ENCODE assay signal across 10 mouse cellular contexts in genomic region chr17:11230604-11231395, GRCm38 (mm10).
DNase-seq lines count a peak whose midpoint lies in the region; ATAC-seq and TF ChIP-seq lines count a peak whose summit lies in the region.
"Had no signal": no experiment of that assay in that cellular context is flagged by ENCODE, and none has a peak within 500 bp of the region (broad histone marks: within the 10 kb centered on the region; RNA-seq: fewer than 3 reads in every experiment).

No protein-coding gene starts in this region.

- H3K36me3 ChIP-seq in midbrain, embryonic 10.5 days: no peaks in the 10 kb centered on the region
- no peaks in the 10 kb centered on the region for H3K36me3 ChIP-seq in midbrain, postnatal 0 days (ENCODE audit: insufficient read depth, low read length)
- H3K36me3 ChIP-seq in forebrain, embryonic 10.5 days (replicated peaks): no peaks in the 10 kb centered on the region
- no peaks in the 10 kb centered on the region for H3K36me3 ChIP-seq in hindbrain, embryonic 13.5 days
- no peaks in the 10 kb centered on the region for H3K36me3 ChIP-seq in neural tube, embryonic 14.5 days (ENCODE audit: control insufficient read depth, insufficient read depth, low read length)
- H3K36me3 ChIP-seq: G1E had no signal

- H3K4me3 ChIP-seq in midbrain, embryonic 10.5 days: no peak overlapping the region
- no peak overlapping the region for H3K4me3 ChIP-seq in midbrain, postnatal 0 days (ENCODE audit: low read depth, low read length)
- peak overlapping the region; percentile 23; the same call in 1 of the 2 replicates for H3K4me3 ChIP-seq in forebrain, embryonic 10.5 days
- H3K4me3 ChIP-seq in hindbrain, embryonic 13.5 days: no peak overlapping the region
- H3K4me3 ChIP-seq in neural tube, embryonic 14.5 days (ENCODE audit: low read depth, low read length): no peak overlapping the region

- peak; percentile 16 for DNase-seq in midbrain, embryonic 10.5 days (ENCODE audit: low spot score)
- DNase-seq in midbrain, postnatal 0 days (ENCODE audit: low spot score): no peak
- peak; percentile 35 for DNase-seq in forebrain, embryonic 10.5 days (ENCODE audit: extremely low spot score, low spot score)
- no peak for DNase-seq in right cerebral cortex, postnatal 25 days
- no peak for DNase-seq in right cerebral cortex, postnatal 14 days
- DNase-seq: adrenal gland, postnatal 25 days; cerebellum, adult 9-10 months had no signal

- no peak for TF ChIP-seq CTCF in midbrain, postnatal 0 days (IDR thresholded peaks at IDR 0.05)

- H3K27me3 ChIP-seq in midbrain, embryonic 10.5 days (ENCODE audit: low read depth, poor library complexity, severe bottlenecking): no peaks in the 10 kb centered on the region
- no peaks in the 10 kb centered on the region for H3K27me3 ChIP-seq in midbrain, postnatal 0 days (ENCODE audit: insufficient read depth, low read length)
- H3K27me3 ChIP-seq in forebrain, embryonic 10.5 days (ENCODE audit: poor library complexity, severe bottlenecking): no peaks in the 10 kb centered on the region
- no peaks in the 10 kb centered on the region for H3K27me3 ChIP-seq in hindbrain, embryonic 13.5 days
- no peaks in the 10 kb centered on the region for H3K27me3 ChIP-seq in neural tube, embryonic 14.5 days (ENCODE audit: control insufficient read depth, insufficient read depth, low read length)

- H3K27ac ChIP-seq in midbrain, embryonic 10.5 days (replicated peaks): no peak overlapping the region
- no peak overlapping the region for H3K27ac ChIP-seq in midbrain, postnatal 0 days (ENCODE audit: low read depth, low read length)
- peak overlapping the region; percentile 52; the same call in 1 of the 2 replicates for H3K27ac ChIP-seq in forebrain, embryonic 10.5 days
- no peak overlapping the region for H3K27ac ChIP-seq in hindbrain, embryonic 13.5 days
- H3K27ac ChIP-seq in neural tube, embryonic 14.5 days (ENCODE audit: low read depth, low read length): no peak overlapping the region

- no peak overlapping the region for H3K9ac ChIP-seq in midbrain, postnatal 0 days (replicated peaks; ENCODE audit: low read length, poor library complexity, severe bottlenecking)
- no peak overlapping the region for H3K9ac ChIP-seq in hindbrain, embryonic 13.5 days
- no peak overlapping the region for H3K9ac ChIP-seq in neural tube, embryonic 14.5 days (replicated peaks; ENCODE audit: low read depth, low read length)

- no peaks in the 10 kb centered on the region for H3K4me1 ChIP-seq in midbrain, embryonic 10.5 days
- H3K4me1 ChIP-seq in midbrain, postnatal 0 days (ENCODE audit: insufficient read depth, low read length): no peaks in the 10 kb centered on the region
- peaks cover 8% of the 10 kb centered on the region for H3K4me1 ChIP-seq in forebrain, embryonic 10.5 days
- peaks cover 7% of the 10 kb centered on the region; the same call in 1 of the 2 replicates for H3K4me1 ChIP-seq in hindbrain, embryonic 13.5 days (replicated peaks)
- no peaks in the 10 kb centered on the region for H3K4me1 ChIP-seq in neural tube, embryonic 14.5 days (ENCODE audit: control insufficient read depth, insufficient read depth, low read length)

- ATAC-seq in midbrain, postnatal 0 days (ENCODE audit: low FRiP score): no peak
- no peak for ATAC-seq in hindbrain, embryonic 13.5 days (ENCODE audit: low FRiP score)
- ATAC-seq in neural tube, embryonic 14.5 days (ENCODE audit: low read depth): no peak

- no peaks in the 10 kb centered on the region for H3K9me3 ChIP-seq in midbrain, embryonic 10.5 days (replicated peaks)
- no peaks in the 10 kb centered on the region for H3K9me3 ChIP-seq in midbrain, postnatal 0 days (ENCODE audit: low read length)
- no peaks in the 10 kb centered on the region for H3K9me3 ChIP-seq in forebrain, embryonic 10.5 days
- no peaks in the 10 kb centered on the region for H3K9me3 ChIP-seq in hindbrain, embryonic 13.5 days
- H3K9me3 ChIP-seq in neural tube, embryonic 14.5 days (ENCODE audit: control insufficient read depth, low read length): no peaks in the 10 kb centered on the region
- H3K9me3 ChIP-seq: G1E had no signal

- H3K4me2 ChIP-seq in midbrain, postnatal 0 days (ENCODE audit: low read depth, low read length, poor library complexity, severe bottlenecking): no peak overlapping the region
- H3K4me2 ChIP-seq in hindbrain, embryonic 13.5 days: peak overlapping the region; percentile 20; the same call in 1 of the 2 replicates
- H3K4me2 ChIP-seq in neural tube, embryonic 14.5 days (ENCODE audit: low read depth, low read length): 0 out of 2 replicates have a peak overlapping the region, but pooled peaks have one; percentile 5

- WGBS in midbrain, embryonic 10.5 days: 62% methylated on average over 12 of the region's 12 CpGs
- 45% methylated on average over 12 of the region's 12 CpGs for WGBS in midbrain, postnatal 0 days
- WGBS in forebrain, embryonic 10.5 days: 44% methylated on average over 12 of the region's 12 CpGs
- WGBS in hindbrain, embryonic 13.5 days: 35% methylated on average over 12 of the region's 12 CpGs
- 34% methylated on average over 12 of the region's 12 CpGs for WGBS in neural tube, embryonic 14.5 days

Comparison
In these comparisons a context has a peak if more than half of its experiments do, and no peak if none do; other contexts are left out.
1. DNase-seq: peak in midbrain, embryonic 10.5 days (single experiment) and forebrain, embryonic 10.5 days (single experiment); none in midbrain, postnatal 0 days (single experiment), right cerebral cortex, postnatal 25 days (single experiment) and right cerebral cortex, postnatal 14 days (single experiment).